Mouse (Mus musculus) bone marrow, adult 2 months (tissue): ENCODE data around the gene Srsf10. TPM values are rescaled to one million over a fixed set of nuclear protein-coding genes. Genes with fewer than 3 reads are reported as not detected.

Source experiments
- H3K27ac ChIP-seq: fragments of 200-500 bp; 2 replicates; pipeline ENCODE4 v1.5.1; 2012; ENCODE audit warnings: low read depth, mild to moderate bottlenecking, control low read depth, inconsistent platforms, low read length; ENCODE audit not compliant: control insufficient read depth, poor library complexity, insufficient read depth
- H3K4me1 ChIP-seq: fragments of 200-500 bp; 2 replicates; pipeline ENCODE4 v1.6.1; 2011; ENCODE audit warnings: low read length; ENCODE audit not compliant: control insufficient read depth, insufficient read depth
- H3K4me3 ChIP-seq: fragments of 200-500 bp; replicated peaks from 2 replicates; pipeline ENCODE3; 2011; ENCODE audit warnings: mild to moderate bottlenecking, low read depth, low read length, control low read depth; ENCODE audit not compliant: control insufficient read depth
- CTCF ChIP-seq: fragments of 200-500 bp; IDR thresholded peaks from 2 replicates; pipeline ENCODE4 v1.5.1; 2011; ENCODE audit warnings: low read length, control low read depth; ENCODE audit not compliant: control insufficient read depth, insufficient read depth
- POLR2A ChIP-seq: fragments of 200-500 bp; IDR thresholded peaks from 2 replicates; pipeline ENCODE4 v1.6.1; 2011; ENCODE audit warnings: low read depth, mild to moderate bottlenecking, control low read depth, low read length, borderline replicate concordance; ENCODE audit not compliant: control insufficient read depth
- WGBS: fragments of 180-500 bp; shearing (Covaris S2); methylation state at CpG from one replicate; pipeline ENCODE4 v1.1.7; 2018; 5-methylcytosine and 5-hydroxymethylcytosine counted together
- polyA plus RNA-seq: library from polyadenylated mRNA; stranded (reverse); fragments of >200 nt; gene quantifications from 2 replicates; pipeline ENCODE4 v1.2.4, GENCODE M21; 2011; ENCODE audit warnings: low replicate concordance; ENCODE audit not compliant: missing spikeins, insufficient read depth, insufficient read length

Gene Srsf10
- 221 and 300 TPM in 2 replicates for polyA plus RNA-seq

- TF ChIP-seq POLR2A (peak; percentile 93), CTCF (no peak)
- Histone ChIP-seq H3K4me3 (peak within 1 kb of the TSS; percentile 82), H3K27ac (peak within 1 kb of the TSS; percentile 99), H3K4me1 (peaks cover 2% of the 10 kb centered on the region; the same call in 1 of the 2 replicates)
- WGBS = 1% methylated on average over 65 of the region's 67 CpGs
These were observed at the start of gene Srsf10 for GRCm38 (mm10) chr4:135855536-135856222. TSS of gene Srsf10 (plus strand) at chr4:135855747.

- Histone ChIP-seq H3K27ac (no peak overlapping the region), H3K4me3 (no peak overlapping the region), H3K4me1 (no peaks in the 10 kb centered on the region)
- TF ChIP-seq CTCF (no peak), POLR2A (no peak)
- WGBS = 79% methylated on average over 7 of the region's 7 CpGs
These were observed 40.7 kb upstream of the Srsf10 start for GRCm38 (mm10) chr4:135814896-135815295.

- no peak overlapping the region for H3K27ac ChIP-seq
- TF ChIP-seq CTCF (peak; percentile 63), POLR2A (no peak)
- H3K4me1 ChIP-seq = no peaks in the 10 kb centered on the region; the same call in 1 of the 2 replicates
- 18% methylated on average over 12 of the region's 12 CpGs for WGBS
- H3K4me3 ChIP-seq = no peak overlapping the region
These were observed 38.5 kb upstream of the Srsf10 start for GRCm38 (mm10) chr4:135816905-135817622.

DNA sequence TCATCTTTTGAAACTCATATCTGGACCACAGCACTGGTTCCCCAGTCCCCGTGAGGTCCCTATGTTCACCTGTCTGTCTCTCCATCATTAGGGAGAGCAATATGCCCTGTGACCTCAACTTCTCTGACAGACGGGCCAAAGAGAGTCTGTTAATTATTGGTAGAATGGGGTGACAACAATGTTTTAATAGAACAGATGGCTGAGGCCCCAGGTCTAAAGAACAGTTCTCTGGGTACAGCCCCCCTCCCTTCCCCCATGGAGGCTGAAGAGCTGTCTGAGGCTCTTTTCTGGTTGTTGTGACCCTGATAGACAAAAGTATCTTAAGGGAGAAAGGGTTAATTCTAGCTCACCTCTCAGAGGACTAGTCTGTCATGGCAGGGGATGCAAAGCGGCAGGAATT, 37.2 kb upstream of the Srsf10 start:
- no peak overlapping the region for H3K27ac ChIP-seq
- H3K4me1 ChIP-seq = no peaks in the 10 kb centered on the region; the same call in 1 of the 2 replicates
- WGBS = 93% methylated on average over 3 of the region's 3 CpGs
- H3K4me3 ChIP-seq = no peak overlapping the region
- TF ChIP-seq POLR2A (no peak), CTCF (no peak)

- TF ChIP-seq CTCF (no peak), POLR2A (no peak)
- WGBS = 22% methylated on average over 17 of the region's 17 CpGs
- H3K27ac ChIP-seq = no peak overlapping the region
- H3K4me3 ChIP-seq = peak overlapping the region; percentile 25
- no peaks in the 10 kb centered on the region; the same call in 1 of the 2 replicates for H3K4me1 ChIP-seq
These were observed 35.6 kb upstream of the Srsf10 start for GRCm38 (mm10) chr4:135819826-135820526.

GRCm38 (mm10) chr4:135821772-135822171, 33.8 kb upstream of the Srsf10 start:
- Histone ChIP-seq H3K4me1 (no peaks in the 10 kb centered on the region; the same call in 1 of the 2 replicates), H3K4me3 (no peak overlapping the region), H3K27ac (no peak overlapping the region)
- TF ChIP-seq POLR2A = no peak
- no peak for TF ChIP-seq CTCF
- 80% methylated on average over 4 of the region's 4 CpGs for WGBS

DNA sequence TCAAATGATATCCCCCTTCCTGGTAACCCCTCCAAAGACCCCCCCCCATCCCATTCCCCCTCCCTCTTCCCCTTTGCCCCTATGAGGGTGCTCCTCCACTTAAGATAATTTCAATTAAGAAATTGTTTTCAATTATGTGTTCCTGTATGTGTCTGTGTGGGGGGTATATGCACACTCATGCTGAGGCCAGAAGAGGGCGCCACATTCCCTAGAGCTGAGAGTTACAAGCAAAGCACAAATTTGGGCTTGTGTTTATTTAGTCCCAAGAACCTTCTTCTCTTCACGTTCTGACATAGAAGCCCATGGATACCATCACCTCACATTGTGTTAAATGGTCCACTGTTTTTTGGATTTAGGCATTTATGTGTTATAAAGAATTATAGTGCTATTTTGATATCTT, 32.2 kb upstream of the Srsf10 start:
- H3K4me1 ChIP-seq = no peaks in the 10 kb centered on the region; the same call in 1 of the 2 replicates
- H3K4me3 ChIP-seq = no peak overlapping the region
- no peak overlapping the region for H3K27ac ChIP-seq
- TF ChIP-seq CTCF = peak; percentile 74
- no peak for TF ChIP-seq POLR2A
- 75% methylated on average over 2 of the region's 2 CpGs for WGBS

GRCm38 (mm10) chr4:135824254-135824653, 31.3 kb upstream of the Srsf10 start:
- WGBS = 78% methylated on average over 8 of the region's 8 CpGs
- Histone ChIP-seq H3K4me3 (no peak overlapping the region), H3K27ac (no peak overlapping the region), H3K4me1 (no peaks in the 10 kb centered on the region; the same call in 1 of the 2 replicates)
- TF ChIP-seq POLR2A (no peak), CTCF (no peak)
